Mouse (Mus musculus) fibroblast of lung, adult 2 months (primary cell): ENCODE results near the gene Edc4.
"Not testable (repeated sequence)": the region's sequence is repeated elsewhere in the genome, so short reads cannot be mapped to it uniquely, and the experiment has no call there.

Experiments
- DNase-seq: peaks from one replicate; pipeline ENCODE4 v3.0.0-alpha.2; 2011; ENCODE audit warnings: low read depth

The Edc4 gene

GRCm38 (mm10) chr8:105880754-105881520 lies at the start of gene Edc4:
Gene Edc4, plus strand, starts transcription at chr8:105880881.
- DNase-seq: no peak

GRCm38 (mm10) chr8:105833740-105834139 lies 46.9 kb upstream of the Edc4 start:
- not testable (repeated sequence) for DNase-seq

- peak; percentile 55 for DNase-seq
Observed at GRCm38 (mm10) chr8:105835318-105835717, 45.4 kb upstream of the Edc4 start.

GRCm38 (mm10) chr8:105836991-105837390 lies 43.7 kb upstream of the Edc4 start:
- DNase-seq: no peak

GRCm38 (mm10) chr8:105839209-105839608 lies 41.5 kb upstream of the Edc4 start:
- DNase-seq: no peak

- DNase-seq: no peak
Observed at GRCm38 (mm10) chr8:105846678-105847077, 34.0 kb upstream of the Edc4 start.

- DNase-seq: no peak
Observed at GRCm38 (mm10) chr8:105850014-105850413, 30.7 kb upstream of the Edc4 start.

- no peak for DNase-seq
Observed at GRCm38 (mm10) chr8:105850611-105851010, 30.1 kb upstream of the Edc4 start.

- peak; percentile 84 for DNase-seq
Observed at GRCm38 (mm10) chr8:105851651-105852143, 29.0 kb upstream of the Edc4 start.

- DNase-seq: no peak
Observed at GRCm38 (mm10) chr8:105852146-105852729, 28.4 kb upstream of the Edc4 start.

GRCm38 (mm10) chr8:105853178-105853577 lies 27.5 kb upstream of the Edc4 start, which contains the start of gene Cenpt:
Gene Cenpt, minus strand, starts transcription at chr8:105853278.
- DNase-seq: no peak

GRCm38 (mm10) chr8:105854303-105854702 lies 26.4 kb upstream of the Edc4 start:
- DNase-seq: no peak

GRCm38 (mm10) chr8:105854715-105855216 lies 25.9 kb upstream of the Edc4 start, which contains the start of gene Thap11:
Gene Thap11, plus strand, starts transcription at chr8:105855132.
- peak; percentile 82 for DNase-seq

GRCm38 (mm10) chr8:105855248-105856167 lies 25.2 kb upstream of the Edc4 start:
- peak; percentile 17 for DNase-seq

- no peak for DNase-seq
Observed at GRCm38 (mm10) chr8:105856168-105856835, 24.4 kb upstream of the Edc4 start.

- no peak for DNase-seq
Observed at GRCm38 (mm10) chr8:105858495-105858894, 22.2 kb upstream of the Edc4 start.

- DNase-seq: no peak
Observed at GRCm38 (mm10) chr8:105859314-105859713, 21.4 kb upstream of the Edc4 start.

- peak; percentile 98 for DNase-seq
Observed at GRCm38 (mm10) chr8:105860143-105860981, 20.3 kb upstream of the Edc4 start, which contains the start of gene Nutf2. Gene Nutf2, plus strand, starts transcription at chr8:105860580.

- DNase-seq: peak; percentile 69
Observed at GRCm38 (mm10) chr8:105861951-105862350, 18.7 kb upstream of the Edc4 start.

GRCm38 (mm10) chr8:105866364-105867029 lies 14.2 kb upstream of the Edc4 start:
- DNase-seq: no peak
